Mouse (Mus musculus): Measurements from ENCODE around the gene Zeb2.

Gene Zeb2

DNA sequence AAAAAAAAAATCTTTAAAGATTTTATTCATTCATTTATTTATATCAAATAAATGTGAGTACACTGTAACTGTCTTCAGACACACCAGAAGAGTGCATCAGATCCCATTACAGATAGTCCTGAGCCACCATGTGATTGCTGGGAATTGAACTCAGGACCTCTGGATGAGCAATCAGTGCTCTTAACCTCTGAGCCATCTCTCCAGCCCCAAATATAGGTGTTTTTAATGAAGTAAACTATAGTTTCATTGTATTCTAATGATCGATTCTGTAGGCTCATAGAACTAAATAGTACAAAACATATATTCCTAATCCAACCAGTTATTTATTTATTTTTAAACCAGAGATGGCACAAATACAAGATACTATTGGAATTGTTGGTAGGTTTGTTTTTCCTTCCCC, 147.6 kb downstream of the Zeb2 start:
- in situ Hi-C loops (cut with MboI; ENCODE audit: low pct_unique_long_range_greater_than_20kb in 1 of 2, low sequenced_read_pairs in 2 of 2, unreplicated experiment in 1 of 2): no loop called here

DNA sequence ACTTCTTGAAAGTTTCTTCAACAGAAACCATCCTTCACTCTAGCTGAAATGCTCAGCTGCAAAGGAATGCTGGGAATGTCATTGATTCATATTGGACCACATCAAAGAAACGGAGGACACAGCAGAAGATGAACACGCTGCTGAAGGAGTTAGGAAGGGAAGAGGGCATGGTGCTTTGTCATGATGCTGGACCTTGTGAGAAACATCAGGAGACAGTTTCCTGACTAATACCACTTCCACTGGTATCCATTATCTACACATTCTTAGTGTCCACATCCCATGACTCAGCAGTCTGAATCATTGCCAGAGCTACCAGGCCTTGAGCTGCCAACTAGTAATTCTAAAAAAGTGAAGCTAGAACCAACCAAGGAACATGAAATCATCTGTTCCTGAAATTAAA, 148.0 kb downstream of the Zeb2 start:
- in situ Hi-C loops (cut with MboI; ENCODE audit: low pct_unique_long_range_greater_than_20kb in 1 of 2, low sequenced_read_pairs in 2 of 2, unreplicated experiment in 1 of 2): no loop called here

DNA sequence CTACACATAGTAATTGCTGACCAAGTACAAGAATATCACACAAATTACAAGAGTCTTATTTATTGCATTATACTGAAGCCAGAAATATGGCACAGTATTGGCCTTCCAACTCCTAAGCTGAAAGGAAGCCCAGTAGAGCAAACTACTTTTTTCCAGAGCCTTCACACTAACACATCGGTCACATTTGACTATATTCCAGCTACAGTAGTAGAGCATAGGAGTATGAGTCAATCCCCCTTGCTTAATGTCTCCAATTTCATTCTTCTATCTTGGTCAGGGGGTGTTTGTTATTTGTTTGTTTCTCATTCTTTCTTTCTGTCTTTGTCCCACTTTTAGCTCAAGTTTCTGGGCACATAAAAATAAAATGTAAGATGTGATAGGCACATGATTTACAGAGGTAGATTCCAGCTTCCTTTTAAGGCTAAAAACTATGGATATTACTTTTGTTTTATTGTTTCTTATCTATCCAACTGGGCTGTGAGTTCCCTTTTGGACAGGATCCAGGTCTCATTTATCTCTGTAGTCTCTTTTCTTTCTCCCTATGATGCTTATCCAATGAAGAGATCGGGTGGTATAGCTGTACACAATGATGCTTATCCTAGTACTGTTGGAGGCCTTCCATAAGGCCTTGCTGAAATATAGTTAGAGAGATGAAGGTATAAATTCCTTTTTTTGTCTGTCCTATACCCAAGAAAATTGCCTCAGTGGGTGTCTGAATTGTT, 151.2 kb downstream of the Zeb2 start:
- in situ Hi-C loops (cut with MboI; ENCODE audit: low pct_unique_long_range_greater_than_20kb in 1 of 2, low sequenced_read_pairs in 2 of 2, unreplicated experiment in 1 of 2): no loop called here

DNA sequence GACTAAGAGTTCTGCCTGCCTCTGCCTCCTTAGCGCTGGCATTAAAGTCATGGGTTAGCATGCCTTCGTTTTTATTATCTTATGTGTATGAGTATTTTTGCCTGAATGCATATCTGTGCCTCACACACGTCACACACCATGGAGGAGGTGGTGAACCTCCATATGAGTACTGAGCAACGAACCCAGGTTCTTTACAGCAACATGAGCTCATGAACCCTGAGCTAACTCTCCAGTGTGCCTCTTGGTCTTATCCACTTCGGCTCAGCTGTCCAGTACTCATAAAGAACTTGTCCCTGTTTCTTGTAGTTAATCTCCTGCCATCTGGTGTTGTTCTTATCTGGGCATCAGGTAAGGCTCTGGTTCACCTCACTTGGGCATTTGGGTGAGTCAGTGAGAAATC, 154.6 kb downstream of the Zeb2 start:
- in situ Hi-C loops (cut with MboI; ENCODE audit: low pct_unique_long_range_greater_than_20kb in 1 of 2, low sequenced_read_pairs in 2 of 2, unreplicated experiment in 1 of 2): no loop called here

DNA sequence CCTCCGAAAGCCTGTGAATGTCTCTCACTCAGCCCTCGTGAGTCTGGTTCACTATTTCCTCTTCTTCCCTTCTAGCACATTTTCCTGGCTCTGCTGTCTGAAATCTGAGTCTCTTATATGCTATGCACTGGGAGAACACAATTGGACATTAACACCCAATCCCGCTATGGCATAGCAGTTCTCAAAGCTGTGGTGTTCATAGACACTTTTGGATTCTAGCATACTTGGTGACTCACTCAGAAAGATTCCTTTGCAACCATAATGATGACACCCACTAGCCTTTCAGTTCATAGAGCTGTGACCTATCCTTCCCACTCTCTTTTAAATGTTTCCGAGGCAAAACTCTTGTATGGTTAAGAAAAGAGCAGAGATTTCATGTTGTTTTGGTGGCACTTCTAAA, 156.0 kb downstream of the Zeb2 start:
- in situ Hi-C loops (cut with MboI; ENCODE audit: low pct_unique_long_range_greater_than_20kb in 1 of 2, low sequenced_read_pairs in 2 of 2, unreplicated experiment in 1 of 2): no loop called here

DNA sequence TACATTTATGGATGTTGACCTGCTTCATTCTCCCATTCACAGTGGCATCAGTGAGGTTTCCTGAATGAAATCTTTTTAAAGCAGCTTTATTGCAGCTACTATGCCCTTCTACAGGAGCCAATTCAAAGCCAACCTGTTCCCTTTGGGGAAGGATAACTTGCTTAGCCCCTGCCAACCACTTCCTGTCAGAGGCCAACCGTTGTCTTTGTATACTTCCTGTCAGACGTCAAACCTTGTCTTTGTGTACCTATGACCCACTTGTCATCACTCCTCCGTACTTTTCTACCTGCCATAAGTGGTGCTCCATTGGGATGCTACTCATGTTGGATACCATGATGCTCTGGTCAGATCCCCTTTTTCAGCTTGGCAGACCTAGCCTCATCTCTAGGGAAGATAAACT, 156.6 kb downstream of the Zeb2 start:
- in situ Hi-C loops (cut with MboI; ENCODE audit: low pct_unique_long_range_greater_than_20kb in 1 of 2, low sequenced_read_pairs in 2 of 2, unreplicated experiment in 1 of 2): no loop called here

DNA sequence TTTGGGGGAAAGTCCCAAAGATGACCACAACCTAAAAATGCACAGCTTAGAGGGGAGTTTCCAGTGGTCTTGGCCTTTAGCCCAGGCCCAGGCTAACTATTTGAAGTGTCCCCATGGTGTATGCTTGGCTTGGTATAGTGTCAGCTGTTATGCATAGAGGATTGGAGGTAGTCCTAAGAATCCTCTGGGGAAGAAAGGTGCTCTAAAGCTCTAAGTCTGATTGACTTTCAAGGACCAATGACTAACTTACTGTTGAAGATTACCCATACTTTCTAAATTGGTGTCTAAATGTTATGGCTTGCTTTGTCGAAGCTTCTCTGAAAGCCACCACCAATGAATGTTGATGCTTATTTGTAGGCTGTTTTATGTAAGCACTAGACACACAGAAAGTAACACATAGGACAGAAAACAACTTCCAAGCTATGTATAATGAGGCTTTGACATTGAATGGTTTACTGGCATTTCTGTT, 159.8 kb downstream of the Zeb2 start:
- in situ Hi-C loops (cut with MboI; ENCODE audit: low pct_unique_long_range_greater_than_20kb in 1 of 2, low sequenced_read_pairs in 2 of 2, unreplicated experiment in 1 of 2): no loop called here

DNA sequence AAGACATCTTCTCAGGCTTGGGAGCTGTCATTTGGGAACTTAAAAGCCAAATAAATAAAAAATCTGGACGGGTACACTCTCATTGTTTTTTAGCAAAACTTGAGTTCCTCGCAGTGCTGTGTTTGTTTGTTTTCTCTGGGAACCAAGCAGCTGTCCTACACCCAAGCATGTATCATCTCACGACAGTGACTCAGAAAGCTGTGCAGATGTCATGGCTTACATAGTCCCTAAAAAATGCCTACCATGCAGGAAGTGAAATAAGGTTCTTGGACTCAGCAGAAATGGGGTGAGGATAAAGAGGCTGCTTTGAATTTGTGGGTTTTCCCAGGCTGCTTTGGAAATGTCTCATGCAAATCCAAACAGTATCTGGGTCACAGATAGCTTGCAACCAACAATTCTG, 161.0 kb downstream of the Zeb2 start:
- in situ Hi-C loops (cut with MboI; ENCODE audit: low pct_unique_long_range_greater_than_20kb in 1 of 2, low sequenced_read_pairs in 2 of 2, unreplicated experiment in 1 of 2): no loop called here

DNA sequence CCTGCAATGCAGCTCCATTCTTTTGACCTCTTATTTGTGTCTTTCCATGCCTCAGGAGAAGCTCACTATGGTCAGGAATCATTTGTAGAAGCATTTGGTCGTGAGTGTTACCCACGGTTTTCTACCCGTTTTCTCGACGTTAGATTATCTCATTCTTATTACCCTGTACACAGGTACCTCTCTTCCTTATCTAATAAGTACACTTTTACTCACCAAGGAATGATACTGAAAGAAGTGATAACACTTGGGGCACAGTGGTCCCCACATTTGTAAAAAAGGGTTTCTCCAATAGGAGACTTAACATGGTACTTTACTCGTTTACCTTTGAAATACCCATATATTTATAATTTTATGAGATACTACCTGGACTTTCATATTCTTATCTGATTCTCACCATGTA, 161.7 kb downstream of the Zeb2 start:
- in situ Hi-C loops (cut with MboI; ENCODE audit: low pct_unique_long_range_greater_than_20kb in 1 of 2, low sequenced_read_pairs in 2 of 2, unreplicated experiment in 1 of 2): no loop called here

DNA sequence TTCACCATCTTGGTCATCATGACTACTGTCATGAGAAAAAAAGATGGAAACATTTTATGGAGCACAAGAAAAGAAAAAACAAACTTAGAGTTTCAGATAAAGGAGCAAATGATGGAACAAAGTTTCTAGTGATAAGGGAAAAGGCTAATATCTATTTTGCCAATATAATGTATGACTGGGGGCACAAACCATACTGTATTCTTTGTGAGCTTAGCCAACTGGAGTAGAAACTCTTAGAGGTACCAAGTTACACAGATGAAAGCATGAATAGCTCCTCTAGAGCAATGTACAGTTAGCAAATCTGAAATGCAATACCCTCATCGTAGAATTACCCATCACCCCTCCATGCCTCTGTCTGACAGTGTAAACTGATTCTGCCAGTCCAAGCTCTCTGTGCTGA, 163.0 kb downstream of the Zeb2 start:
- in situ Hi-C loops (cut with MboI; ENCODE audit: low pct_unique_long_range_greater_than_20kb in 1 of 2, low sequenced_read_pairs in 2 of 2, unreplicated experiment in 1 of 2): no loop called here

DNA sequence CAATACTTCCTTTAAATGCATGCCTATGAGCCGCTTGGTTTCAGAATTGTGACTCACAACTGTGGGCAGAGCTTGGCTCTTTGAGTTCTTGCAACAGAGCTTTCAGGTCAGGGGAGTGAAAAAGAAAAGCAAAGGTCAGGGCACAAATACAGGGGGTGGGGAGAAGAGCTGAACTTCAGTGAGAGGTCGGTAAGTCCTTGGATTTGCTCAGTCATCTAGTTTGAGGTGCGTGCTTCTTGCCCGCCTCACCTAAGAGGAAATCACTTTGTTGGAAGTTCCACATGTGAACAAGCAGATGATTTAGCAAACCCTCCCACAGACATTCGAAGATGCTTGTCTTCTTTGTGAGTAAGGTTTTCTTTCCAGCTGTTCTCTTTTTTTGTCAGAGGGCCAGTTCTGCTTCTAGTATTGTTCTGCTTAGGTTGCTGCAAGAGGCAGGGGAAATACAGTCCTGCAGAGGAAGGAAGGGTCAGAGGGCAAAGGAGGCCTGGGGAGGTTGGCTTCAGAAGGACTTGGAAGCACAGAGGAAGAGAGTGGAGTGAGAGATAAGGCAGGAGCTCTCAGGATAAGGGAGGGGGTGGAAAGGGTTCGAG, 164.3 kb downstream of the Zeb2 start:
- in situ Hi-C loops (cut with MboI; ENCODE audit: low pct_unique_long_range_greater_than_20kb in 1 of 2, low sequenced_read_pairs in 2 of 2, unreplicated experiment in 1 of 2): no loop called here

DNA sequence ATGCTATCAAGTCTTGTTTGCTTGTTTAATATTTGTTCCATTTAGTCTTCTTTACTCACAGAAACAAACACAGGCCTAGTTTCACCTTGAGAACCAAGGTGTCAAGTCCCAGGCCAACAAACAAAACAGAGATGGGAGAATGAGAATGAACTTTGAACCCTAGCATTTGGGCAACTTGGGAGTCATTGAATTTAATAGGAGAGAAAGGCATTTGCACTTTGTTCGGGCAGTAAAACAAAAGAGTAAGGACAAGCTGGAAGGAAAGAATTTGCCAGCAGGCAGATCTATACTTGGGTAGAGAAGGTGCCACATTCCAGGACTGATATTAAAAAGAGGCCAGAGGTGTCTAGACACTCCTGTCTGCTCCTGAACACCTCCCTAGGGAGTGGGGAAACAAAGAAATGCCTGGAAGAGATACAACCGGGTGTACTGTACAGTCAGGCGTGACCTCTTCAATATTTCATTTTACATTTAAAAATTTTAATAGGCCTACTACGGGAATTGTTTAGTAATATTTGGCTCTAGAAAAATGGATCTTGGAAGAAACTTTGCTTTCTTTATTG, 165.5 kb downstream of the Zeb2 start:
- in situ Hi-C loops (cut with MboI; ENCODE audit: low pct_unique_long_range_greater_than_20kb in 1 of 2, low sequenced_read_pairs in 2 of 2, unreplicated experiment in 1 of 2): no loop called here

DNA sequence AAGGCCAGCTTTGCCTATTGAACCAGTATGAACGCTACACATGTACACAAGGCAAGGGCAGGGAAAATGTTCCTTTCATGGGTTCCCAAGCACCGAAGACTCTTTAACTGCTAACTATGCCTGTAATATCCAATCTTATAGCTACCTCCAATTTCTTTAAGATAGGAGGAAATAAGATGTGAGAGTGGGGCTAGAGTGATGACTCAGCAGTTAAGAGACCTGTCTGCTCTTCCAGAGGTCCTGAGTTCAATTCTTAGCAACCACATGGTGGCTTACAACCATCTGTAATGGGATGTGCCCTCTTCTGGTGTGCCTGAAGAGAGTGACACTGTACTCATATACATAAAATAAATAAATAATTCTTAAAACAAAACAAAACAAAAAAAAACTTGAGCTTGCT, 172.5 kb downstream of the Zeb2 start:
- in situ Hi-C loops (cut with MboI; ENCODE audit: low pct_unique_long_range_greater_than_20kb in 1 of 2, low sequenced_read_pairs in 2 of 2, unreplicated experiment in 1 of 2): no loop called here
